20 mouse cellular contexts compared by ENCODE assay signal in the genomic region with DNA sequence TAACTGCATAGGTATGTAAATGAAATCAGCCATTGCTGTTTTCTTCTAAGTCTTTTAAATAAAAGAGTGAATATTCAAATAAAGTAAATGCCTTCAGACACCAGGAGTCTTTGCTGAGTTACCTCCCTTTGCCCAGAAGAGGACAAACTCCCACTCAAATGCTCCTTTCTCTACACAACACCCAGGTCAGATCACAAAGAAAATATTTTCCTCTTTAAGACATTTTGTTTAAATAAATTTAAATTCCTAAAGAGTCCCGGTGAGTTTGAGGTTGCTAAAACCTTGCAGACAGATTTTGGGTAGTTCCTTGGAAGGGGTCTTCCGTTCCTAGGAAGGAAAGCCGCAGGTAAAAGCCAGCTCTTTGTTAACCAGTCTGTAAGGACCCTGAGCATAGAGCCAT. TPM values are rescaled to one million over a fixed set of nuclear protein-coding genes. Genes with fewer than 3 reads are reported as not detected.
"Had no signal": no experiment of that assay in that cellular context is flagged by ENCODE, and none has a peak within 500 bp of the region (broad histone marks: within the 10 kb centered on the region; RNA-seq: fewer than 3 reads in every experiment).

No protein-coding gene starts in this region.

- DNase-seq: gastrocnemius, adult 2 months; gastrocnemius, postnatal 10 days; gastrocnemius, postnatal 25 days; heart, adult 18-20 months; heart, postnatal 10 days; kidney, adult 11 months; kidney, adult 2 months; kidney, postnatal 10 days; kidney, postnatal 36 days; layer of hippocampus, adult 9-11 months; layer of hippocampus, postnatal 36 days; liver; liver, embryonic 13.5 days; liver, postnatal 0 days had no signal

RNA-seq across cellular contexts. Expression of gene Foxd3, which starts 14.2 kb away (rescaled TPM):
- total RNA-seq: layer of hippocampus, adult 18-20 months; layer of hippocampus, adult 8-10 months; layer of hippocampus, postnatal 14 days; layer of hippocampus, postnatal 36 days; left cerebral cortex, adult 2 months; left cerebral cortex, postnatal 14 days; left cerebral cortex, postnatal 36 days had no signal
